Mouse (Mus musculus) ES-Bruce4 (cell line): ENCODE data around the gene Lonp2.

Source experiments
- CTCF ChIP-seq: IDR thresholded peaks from one replicate; pipeline ENCODE4 v1.8.1; 2011; ENCODE audit warnings: low read depth, low read length
- EP300 ChIP-seq: IDR thresholded peaks from 2 replicates; pipeline ENCODE4 v1.6.1; 2011; ENCODE audit warnings: low read depth, low read length; ENCODE audit not compliant: insufficient read depth

GRCm38 (mm10) chr8:86726959-86727358, 103.1 kb downstream of the Lonp2 start:
- TF ChIP-seq EP300 (no peak), CTCF (no peak)
